Mouse (Mus musculus) forebrain, embryonic 15.5 days (tissue): ENCODE results near the gene P2ry6. TPM values are rescaled to one million over a fixed set of nuclear protein-coding genes. Genes with fewer than 3 reads are reported as not detected.

Source experiments
- ATAC-seq: fragments of 200-750 bp; cut with Nextera tagmentation; replicated peaks from 2 replicates; pipeline ENCODE4 v1.8.0; 2017; ENCODE audit warnings: mild to moderate bottlenecking, moderate TSS enrichment, moderate library complexity
- H3K27ac ChIP-seq: fragments of 300-500 bp; sonication (generic); replicated peaks from 2 replicates; pipeline ENCODE4 v1.5.1; 2015; ENCODE audit warnings: mild to moderate bottlenecking, inconsistent platforms
- H3K27me3 ChIP-seq: fragments of 300-500 bp; sonication (generic); 2 replicates; pipeline ENCODE4 v1.6.1; 2015; ENCODE audit warnings: inconsistent platforms
- H3K36me3 ChIP-seq: fragments of 300-500 bp; sonication (generic); 2 replicates; pipeline ENCODE4 v1.6.1; 2015; ENCODE audit warnings: mild to moderate bottlenecking, inconsistent platforms
- H3K4me1 ChIP-seq: fragments of 300-500 bp; sonication (generic); 2 replicates; pipeline ENCODE4 v1.6.1; 2015; ENCODE audit warnings: inconsistent platforms
- H3K4me2 ChIP-seq: fragments of 300-500 bp; sonication (generic); replicated peaks from 2 replicates; pipeline ENCODE4 v1.6.1; 2015; ENCODE audit warnings: mild to moderate bottlenecking, inconsistent platforms
- H3K4me3 ChIP-seq: fragments of 300-500 bp; sonication (generic); 2 replicates; pipeline ENCODE4 v1.5.1; 2015; ENCODE audit warnings: mild to moderate bottlenecking, inconsistent platforms
- H3K9ac ChIP-seq: fragments of 300-500 bp; sonication (generic); replicated peaks from 2 replicates; pipeline ENCODE4 v1.6.1; 2015; ENCODE audit warnings: mild to moderate bottlenecking, inconsistent platforms
- H3K9me3 ChIP-seq: fragments of 300-500 bp; sonication (generic); 2 replicates; pipeline ENCODE4 v1.6.1; 2016; ENCODE audit warnings: inconsistent platforms
- WGBS: fragments of 180-500 bp; shearing (Covaris S2); methylation state at CpG from one replicate; pipeline ENCODE4 v1.1.7; 2015; ENCODE audit warnings: mixed read lengths; 5-methylcytosine and 5-hydroxymethylcytosine counted together
- polyA plus RNA-seq: library from polyadenylated mRNA; unstranded; fragments of >200 nt; fragmentation: Nextera tagmentation; extraction: Ambion mirVana; gene quantifications from 2 replicates; pipeline ENCODE4 v1.2.1, GENCODE M21; 2015

P2ry6 gene
- polyA plus RNA-seq, 1 experiment from 2014 or later: 2.7 TPM

- Histone ChIP-seq H3K4me1 (peaks cover 53% of the 10 kb centered on the region), H3K9ac (peak within 1 kb of the TSS; percentile 50), H3K4me3 (peak within 1 kb of the TSS; percentile 55), H3K9me3 (no peaks in the 10 kb centered on the region), H3K4me2 (peak within 1 kb of the TSS; percentile 89), H3K27me3 (peaks cover 5% of the 10 kb centered on the region; the same call in 1 of the 2 replicates), H3K27ac (peak within 1 kb of the TSS; percentile 81), H3K36me3 (no peaks in the 10 kb centered on the region)
- ATAC-seq: peak; percentile 79
- 1% methylated on average over 34 of the region's 35 CpGs for WGBS
Measured at GRCm38 (mm10) chr7:100931926-100932480, 42.4 kb downstream of the P2ry6 start, which contains the start of gene Arhgef17. Arhgef17 (minus strand) TSS chr7:100932107.

DNA sequence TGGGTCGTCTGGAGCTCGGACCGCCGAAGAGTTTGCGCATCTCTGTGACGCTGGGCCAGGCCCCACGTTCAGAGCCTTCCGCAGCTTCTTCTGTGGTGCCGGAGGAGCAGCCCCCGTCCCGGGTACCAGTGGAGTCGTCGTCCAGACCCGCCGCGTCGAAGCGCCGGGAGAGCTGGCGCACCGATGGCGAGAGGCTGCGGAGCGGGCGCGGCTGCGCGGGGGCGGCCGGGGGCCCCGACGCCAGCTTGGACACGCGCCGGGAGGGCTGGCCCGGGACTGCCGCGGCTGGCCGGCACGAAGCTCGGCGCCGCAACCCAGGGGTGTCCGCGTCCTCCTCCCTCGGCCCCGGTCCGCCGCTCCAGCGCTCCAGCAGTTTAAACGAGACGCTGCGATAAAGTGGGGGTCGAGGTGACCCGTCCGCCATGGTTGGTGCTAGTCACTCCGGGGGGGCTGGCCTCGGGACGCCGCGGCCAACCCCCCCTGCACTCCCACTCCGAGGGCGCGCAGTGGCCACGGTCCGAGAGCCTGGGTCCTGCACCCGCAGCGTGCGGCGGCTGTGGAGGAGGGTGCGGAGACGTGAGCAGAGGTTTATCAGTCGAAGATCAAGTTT, 43.0 kb downstream of the P2ry6 start:
- under 1% methylated on average over 73 of the region's 73 CpGs for WGBS
- Histone ChIP-seq H3K9ac (peak overlapping the region; percentile 50), H3K4me3 (peak overlapping the region; percentile 55), H3K27ac (peak overlapping the region; percentile 81), H3K4me1 (peaks cover 59% of the 10 kb centered on the region), H3K9me3 (no peaks in the 10 kb centered on the region), H3K4me2 (peak overlapping the region; percentile 89), H3K27me3 (peaks cover 5% of the 10 kb centered on the region; the same call in 1 of the 2 replicates), H3K36me3 (no peaks in the 10 kb centered on the region)
- peak; percentile 8 for ATAC-seq

DNA sequence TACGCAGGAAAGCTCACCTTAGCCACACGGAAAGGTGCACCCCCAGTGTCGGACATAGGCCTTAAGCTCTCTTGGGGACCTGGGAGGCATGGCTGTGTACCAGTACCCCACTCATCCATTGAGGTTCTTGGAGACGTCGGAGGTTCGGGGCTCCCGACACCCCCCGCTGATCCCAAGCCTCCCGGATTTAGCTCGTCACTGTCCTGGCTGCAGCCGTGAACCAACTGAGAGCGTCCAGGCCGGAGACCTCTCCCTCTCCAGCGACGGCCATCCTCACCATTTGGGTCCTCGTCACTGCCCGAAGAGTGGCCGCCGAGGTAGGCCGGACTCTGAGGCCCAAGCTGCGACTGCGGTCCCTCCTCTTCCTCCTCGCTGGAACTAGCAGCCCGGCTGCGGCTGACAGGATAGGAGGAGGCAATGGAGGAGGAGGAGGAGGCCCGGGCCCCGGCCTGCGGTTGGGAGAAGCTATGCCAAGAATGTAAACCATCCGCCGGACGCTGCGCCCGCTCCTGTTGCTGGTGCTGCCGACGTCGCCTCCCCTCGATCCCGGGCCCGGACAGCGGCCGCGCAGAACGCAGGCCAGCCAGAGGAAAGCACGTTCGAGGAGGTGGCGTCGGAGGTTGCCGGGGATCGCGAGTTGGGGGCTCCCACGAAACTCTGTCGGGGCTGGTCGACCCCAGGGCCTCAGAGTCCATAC, 43.7 kb downstream of the P2ry6 start:
- Histone ChIP-seq H3K27me3 (peaks cover 5% of the 10 kb centered on the region; the same call in 1 of the 2 replicates), H3K9me3 (no peaks in the 10 kb centered on the region), H3K9ac (peak overlapping the region; percentile 50), H3K36me3 (no peaks in the 10 kb centered on the region), H3K4me1 (peaks cover 66% of the 10 kb centered on the region), H3K4me2 (peak overlapping the region; percentile 89), H3K27ac (no peak overlapping the region), H3K4me3 (peak overlapping the region; percentile 55)
- no peak for ATAC-seq
- 4% methylated on average over 53 of the region's 53 CpGs for WGBS

DNA sequence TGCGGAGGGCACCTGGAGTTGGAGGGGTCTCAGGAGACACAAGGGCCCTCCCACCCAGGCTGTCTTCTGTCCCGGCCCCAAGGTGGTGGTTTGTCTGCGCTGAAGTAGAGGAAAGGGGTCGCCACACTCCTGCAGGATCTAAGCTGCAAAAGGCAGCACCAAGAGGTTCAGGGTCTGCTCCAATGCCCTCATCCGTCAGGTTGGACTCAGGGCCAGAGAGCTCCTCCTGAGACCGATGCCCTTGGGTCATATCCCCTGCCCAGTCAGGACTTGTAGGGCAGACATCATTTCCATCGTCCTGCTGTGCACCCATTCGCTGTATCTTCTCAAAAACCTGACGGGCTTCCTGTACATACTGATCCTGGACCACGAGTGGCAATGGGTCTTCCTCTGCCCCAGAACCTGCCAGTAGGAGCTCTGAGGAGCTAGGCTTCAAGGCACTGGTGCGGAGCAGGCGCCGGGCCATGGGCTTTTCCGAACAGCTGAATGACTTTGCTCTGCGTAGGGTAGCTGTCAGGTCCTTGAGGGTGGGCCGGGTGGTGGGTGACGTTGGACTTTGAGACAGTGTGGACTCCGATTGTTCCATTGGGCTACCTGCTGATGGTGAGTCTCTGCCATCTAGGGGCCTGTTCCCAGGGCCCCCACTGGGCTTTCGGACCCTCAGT, 44.7 kb downstream of the P2ry6 start:
- ATAC-seq: no peak
- H3K4me3 ChIP-seq: no peak overlapping the region
- H3K27me3 ChIP-seq: peaks cover 5% of the 10 kb centered on the region; the same call in 1 of the 2 replicates
- no peaks in the 10 kb centered on the region for H3K36me3 ChIP-seq
- peak overlapping the region; percentile 43; the same call in 1 of the 2 replicates for H3K4me2 ChIP-seq
- WGBS: 85% methylated on average over 19 of the region's 19 CpGs
- H3K9ac ChIP-seq: no peak overlapping the region
- H3K4me1 ChIP-seq: peaks cover 76% of the 10 kb centered on the region
- no peak overlapping the region for H3K27ac ChIP-seq
- H3K9me3 ChIP-seq: no peaks in the 10 kb centered on the region

GRCm38 (mm10) chr7:100928456-100928855, 46.0 kb downstream of the P2ry6 start:
- WGBS: 59% methylated on average over 9 of the region's 9 CpGs
- no peak overlapping the region for H3K9ac ChIP-seq
- no peak for ATAC-seq

GRCm38 (mm10) chr7:100927287-100928000, 47.0 kb downstream of the P2ry6 start:
- peak overlapping the region; percentile 20 for H3K4me3 ChIP-seq

More at GRCm38 (mm10) chr7:100928456-100928855, 46.0 kb downstream of the P2ry6 start:
- H3K4me1 ChIP-seq: peaks cover 86% of the 10 kb centered on the region
- H3K4me2 ChIP-seq: peak overlapping the region; percentile 43
- no peak overlapping the region for H3K27ac ChIP-seq
- H3K4me3 ChIP-seq: peak overlapping the region; percentile 20
- H3K9me3 ChIP-seq: no peaks in the 10 kb centered on the region
- H3K27me3 ChIP-seq: peaks cover 5% of the 10 kb centered on the region; the same call in 1 of the 2 replicates
- no peaks in the 10 kb centered on the region for H3K36me3 ChIP-seq

DNA sequence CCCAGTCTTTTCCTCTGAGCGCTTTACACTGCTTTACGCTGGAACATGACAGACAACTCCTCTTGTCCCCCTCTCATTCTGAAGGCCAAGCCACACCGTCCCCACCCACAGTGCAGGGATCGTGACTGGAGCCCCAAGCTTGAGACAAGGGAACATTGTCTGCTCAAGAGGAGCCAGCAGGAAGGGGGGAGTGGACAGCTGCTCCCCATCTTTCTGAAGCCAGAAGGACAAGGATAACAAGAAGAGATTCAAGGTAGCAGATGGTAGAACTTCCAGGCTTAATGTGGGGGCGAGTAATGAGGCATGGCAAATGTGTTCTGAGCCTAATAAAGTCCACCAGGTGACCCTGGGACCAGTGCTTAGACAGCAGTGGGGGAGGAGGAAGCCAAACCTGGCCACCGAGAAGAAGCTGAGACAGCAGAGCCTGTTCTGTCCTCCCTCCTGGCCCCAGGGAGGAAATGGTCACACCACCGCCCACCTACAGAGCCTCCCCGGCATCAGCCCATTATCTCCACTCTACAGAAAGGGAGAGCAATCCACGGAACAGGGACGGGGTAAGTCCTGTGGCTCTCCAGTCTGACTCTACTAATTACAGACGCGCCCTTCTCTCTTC, 48.0 kb downstream of the P2ry6 start:
- Histone ChIP-seq H3K36me3 (no peaks in the 10 kb centered on the region), H3K9ac (no peak overlapping the region)

More at GRCm38 (mm10) chr7:100927287-100928000, 47.0 kb downstream of the P2ry6 start:
- Histone ChIP-seq H3K27me3 (peaks cover 5% of the 10 kb centered on the region; the same call in 1 of the 2 replicates), H3K27ac (no peak overlapping the region), H3K9ac (peak overlapping the region; percentile 28; the same call in 1 of the 2 replicates), H3K9me3 (no peaks in the 10 kb centered on the region), H3K4me2 (peak overlapping the region; percentile 43), H3K4me1 (peaks cover 95% of the 10 kb centered on the region), H3K36me3 (no peaks in the 10 kb centered on the region)
- WGBS: 24% methylated on average over 7 of the region's 7 CpGs
- ATAC-seq: no peak

DNA sequence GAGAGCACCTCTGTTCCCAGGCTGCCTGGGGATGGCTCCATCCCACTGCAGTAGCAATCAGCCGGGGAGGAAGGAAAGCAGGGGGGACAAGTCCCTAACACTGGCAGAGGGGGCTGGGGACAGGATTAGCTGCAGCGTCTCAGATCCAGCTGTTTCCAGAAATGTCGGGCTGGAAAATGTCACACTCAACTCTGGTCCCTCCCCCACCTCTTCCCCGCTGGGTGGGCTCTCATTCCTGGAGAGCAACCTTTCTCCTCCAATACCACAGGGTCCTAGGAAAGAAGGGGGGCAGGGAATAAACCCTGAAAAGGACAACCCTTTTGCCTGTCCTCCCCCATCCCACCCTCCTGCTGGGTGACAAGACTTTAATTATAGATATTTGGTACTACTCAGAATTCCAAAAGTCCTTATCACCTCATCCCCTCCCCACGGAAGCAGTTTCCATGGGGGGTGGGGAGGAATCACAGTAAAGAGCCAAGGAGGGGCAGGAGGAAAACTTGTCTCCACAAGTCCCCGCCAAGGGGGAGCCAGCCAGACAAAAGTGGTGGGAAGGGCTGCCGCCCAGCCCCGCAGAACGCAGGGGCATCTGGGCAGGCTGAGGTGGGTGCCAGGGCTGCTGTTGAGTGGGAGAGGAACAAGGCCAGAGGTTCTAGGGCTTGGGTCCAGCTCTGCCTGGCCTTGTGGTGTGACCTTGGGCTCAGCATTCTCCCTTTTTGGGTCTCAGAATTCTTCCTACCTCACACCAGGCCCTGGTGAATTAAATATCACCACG, 49.6 kb downstream of the P2ry6 start:
- no peaks in the 10 kb centered on the region for H3K27me3 ChIP-seq
- H3K4me2 ChIP-seq: peak overlapping the region; percentile 43; the same call in 1 of the 2 replicates
- ATAC-seq: no peak
- WGBS: 28% methylated on average over 10 of the region's 10 CpGs
- H3K9ac ChIP-seq: no peak overlapping the region; the same call in 1 of the 2 replicates
- H3K36me3 ChIP-seq: no peaks in the 10 kb centered on the region
- peaks cover 78% of the 10 kb centered on the region for H3K4me1 ChIP-seq
- H3K4me3 ChIP-seq: no peak overlapping the region
- H3K9me3 ChIP-seq: no peaks in the 10 kb centered on the region
- H3K27ac ChIP-seq: no peak overlapping the region

More for the DNA sequence above, 48.0 kb downstream of the P2ry6 start:
- 23% methylated on average over 12 of the region's 12 CpGs for WGBS
- ATAC-seq: no peak
- Histone ChIP-seq H3K9me3 (no peaks in the 10 kb centered on the region), H3K4me2 (peak overlapping the region; percentile 43), H3K4me3 (peak overlapping the region; percentile 20), H3K27ac (no peak overlapping the region), H3K4me1 (peaks cover 91% of the 10 kb centered on the region), H3K27me3 (peaks cover 5% of the 10 kb centered on the region; the same call in 1 of the 2 replicates)

DNA sequence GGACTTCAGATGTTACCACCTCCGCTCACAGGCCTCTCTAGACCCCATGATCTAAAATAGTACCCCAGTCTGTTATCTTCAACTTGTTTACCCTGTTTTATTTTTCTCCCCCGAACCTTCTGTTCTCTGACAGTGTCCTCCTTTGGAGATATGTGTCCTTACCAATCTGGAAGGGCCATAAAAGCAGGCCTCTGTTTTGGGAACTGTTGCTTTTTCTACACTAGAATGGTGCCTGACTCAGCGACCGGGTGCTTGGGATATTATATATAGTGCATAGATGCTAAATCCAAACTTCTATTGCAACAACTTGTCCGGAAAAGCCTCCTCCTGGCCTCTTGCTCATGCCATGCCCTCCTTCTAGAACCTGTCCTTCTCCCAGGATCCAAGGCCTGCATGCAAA, 50.2 kb downstream of the P2ry6 start:
- Histone ChIP-seq H3K36me3 (no peaks in the 10 kb centered on the region), H3K9me3 (no peaks in the 10 kb centered on the region), H3K4me1 (peaks cover 76% of the 10 kb centered on the region), H3K9ac (no peak overlapping the region), H3K27ac (no peak overlapping the region), H3K27me3 (no peaks in the 10 kb centered on the region), H3K4me2 (no peak overlapping the region), H3K4me3 (no peak overlapping the region)
- 92% methylated on average over 5 of the region's 5 CpGs for WGBS
- no peak for ATAC-seq

DNA sequence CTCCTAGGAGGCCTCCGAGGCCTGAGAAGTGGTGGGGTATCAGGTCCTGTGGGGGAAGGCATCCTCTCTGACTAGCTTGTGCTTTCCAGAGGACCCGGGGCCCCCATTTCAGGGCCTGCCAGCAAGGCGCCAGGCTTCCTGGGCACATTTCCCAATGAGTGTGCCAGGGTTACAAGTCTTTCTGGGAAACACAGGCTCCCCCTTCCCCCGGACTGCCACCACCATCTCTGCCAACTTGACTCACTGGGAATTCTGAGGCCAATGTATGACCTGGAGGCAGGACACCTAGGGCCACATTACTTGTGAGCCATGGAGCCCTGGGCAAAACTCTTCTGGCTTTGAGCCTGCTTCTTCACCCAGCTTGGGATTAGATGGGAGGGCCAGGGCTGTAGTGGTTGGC, 51.5 kb downstream of the P2ry6 start:
- 58% methylated on average over 4 of the region's 4 CpGs for WGBS
- H3K4me2 ChIP-seq: no peak overlapping the region

More for the DNA sequence above, 51.5 kb downstream of the P2ry6 start:
- no peak for ATAC-seq
- Histone ChIP-seq H3K36me3 (no peaks in the 10 kb centered on the region), H3K4me1 (peaks cover 68% of the 10 kb centered on the region), H3K27ac (peak overlapping the region; percentile 27; the same call in 1 of the 2 replicates), H3K9me3 (no peaks in the 10 kb centered on the region), H3K9ac (no peak overlapping the region), H3K27me3 (no peaks in the 10 kb centered on the region), H3K4me3 (no peak overlapping the region)
